Mouse (Mus musculus) neural tube, embryonic 10.5 days (tissue): ENCODE results near the gene 2010003K11Rik.
A peak's percentile ranks its signal among the peaks of the same experiment; 100 is the strongest.

Experiments
- DNase-seq: peaks from one replicate; pipeline ENCODE4 v3.0.0-alpha.2; 2017; ENCODE audit warnings: low spot score; ENCODE audit errors: extremely low spot score

Gene 2010003K11Rik

DNA sequence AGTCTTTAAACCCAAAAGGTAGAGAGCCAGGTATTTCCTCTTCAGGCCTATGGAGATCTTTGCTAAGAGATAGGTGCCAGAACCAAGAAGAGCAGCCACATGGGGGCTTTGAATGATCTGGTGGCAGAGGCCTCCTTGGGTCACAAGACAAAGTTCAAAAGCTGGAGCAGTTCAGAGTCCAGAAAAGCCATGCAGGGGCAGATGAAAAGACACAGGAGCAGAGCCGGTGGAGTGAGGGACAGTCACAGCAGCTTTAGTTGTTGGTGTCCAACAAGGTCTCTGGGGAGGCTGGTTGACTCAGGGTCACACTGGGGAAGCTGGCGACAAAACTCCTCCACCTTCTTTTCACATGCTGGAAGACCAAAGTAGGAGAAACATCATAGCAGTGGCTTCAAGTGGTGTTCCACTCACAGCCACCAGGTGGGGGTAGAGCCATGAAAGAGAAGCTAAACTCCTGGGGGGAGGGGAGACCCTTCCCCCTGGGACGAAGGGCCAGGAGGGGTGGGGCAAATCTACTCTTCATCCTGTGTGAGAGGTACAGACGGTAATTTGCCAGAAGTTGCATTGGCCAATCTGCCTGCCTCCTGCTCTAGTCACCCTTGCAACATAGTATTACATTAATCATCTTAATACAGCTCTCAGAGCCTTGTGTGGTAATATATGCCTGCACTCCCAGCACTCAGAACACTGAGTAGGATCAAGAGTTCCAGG, 965 bp downstream of the 2010003K11Rik start:
- peak; percentile 81 for DNase-seq

DNA sequence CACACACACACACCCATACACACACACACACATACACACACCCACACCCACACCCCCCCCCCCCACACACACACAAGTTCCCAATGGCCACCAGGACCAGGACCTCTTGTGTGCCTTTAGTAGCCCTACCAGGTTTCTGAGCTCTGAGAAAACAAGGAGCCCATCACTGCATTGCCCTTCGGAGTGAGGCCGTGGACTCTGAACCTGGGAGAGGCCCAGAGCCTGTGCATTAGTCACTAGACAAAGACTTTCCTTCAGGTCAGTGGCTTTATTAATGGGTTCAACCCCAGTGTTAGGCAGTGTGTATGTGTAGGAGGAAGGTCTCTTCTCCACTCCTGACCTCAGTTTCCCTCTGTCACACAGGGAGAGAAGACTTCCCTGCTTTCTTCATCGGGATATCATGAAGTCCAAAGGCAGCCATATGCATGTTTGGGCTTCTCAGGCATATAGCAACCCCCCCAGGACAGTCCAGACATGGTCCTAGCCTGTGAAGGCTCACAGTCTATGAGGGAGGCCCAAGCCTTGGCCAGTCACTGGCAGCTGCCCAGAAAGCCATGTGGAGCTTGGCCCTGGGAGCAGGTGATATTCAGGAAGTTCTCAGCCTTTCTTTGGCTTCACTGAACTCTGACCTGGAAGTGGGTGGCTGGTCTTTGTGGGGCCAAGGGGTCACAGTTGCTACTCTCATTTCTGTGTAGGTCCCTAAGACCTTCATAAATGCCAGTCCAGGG, 1.7 kb downstream of the 2010003K11Rik start:
- no peak for DNase-seq

DNA sequence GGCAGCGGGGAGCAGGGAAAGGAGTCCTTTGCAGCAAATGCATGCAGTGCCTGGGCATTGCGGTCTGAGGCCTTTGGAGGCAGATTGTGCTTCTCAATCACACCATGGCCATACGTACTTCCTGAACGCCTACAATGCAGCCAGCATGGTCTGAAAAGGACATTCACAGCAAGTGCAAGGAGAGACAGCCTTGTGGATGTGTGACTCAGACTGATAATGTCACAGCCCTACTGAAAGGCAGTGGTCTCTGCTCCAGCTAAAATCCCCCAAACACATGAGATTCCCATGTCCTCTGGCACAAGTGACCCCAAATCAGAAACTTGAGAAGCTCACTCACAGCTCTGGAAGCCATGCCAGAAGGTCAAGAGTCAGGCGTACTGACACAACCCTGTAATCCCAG, 2.6 kb downstream of the 2010003K11Rik start:
- no peak for DNase-seq

DNA sequence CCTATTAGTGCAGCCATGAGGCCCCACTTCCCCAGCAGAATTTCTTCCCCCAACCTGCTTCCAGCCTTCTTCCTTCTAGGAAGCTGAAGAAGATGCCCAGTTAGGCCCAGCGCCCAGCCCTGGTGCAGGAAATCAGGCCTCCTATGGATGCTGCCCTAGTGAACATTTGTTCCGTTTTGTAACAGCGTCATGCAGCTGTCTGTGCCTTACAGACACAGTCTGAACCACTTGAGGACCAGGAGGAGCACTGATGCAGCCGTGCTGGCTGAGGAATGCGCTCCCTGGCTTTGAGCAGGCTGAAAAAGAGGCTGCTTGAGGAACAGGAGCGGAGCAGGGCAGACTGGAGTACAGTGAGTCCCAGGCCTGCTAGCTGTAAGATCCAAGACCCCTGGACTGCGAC, 3.7 kb downstream of the 2010003K11Rik start:
- no peak for DNase-seq

DNA sequence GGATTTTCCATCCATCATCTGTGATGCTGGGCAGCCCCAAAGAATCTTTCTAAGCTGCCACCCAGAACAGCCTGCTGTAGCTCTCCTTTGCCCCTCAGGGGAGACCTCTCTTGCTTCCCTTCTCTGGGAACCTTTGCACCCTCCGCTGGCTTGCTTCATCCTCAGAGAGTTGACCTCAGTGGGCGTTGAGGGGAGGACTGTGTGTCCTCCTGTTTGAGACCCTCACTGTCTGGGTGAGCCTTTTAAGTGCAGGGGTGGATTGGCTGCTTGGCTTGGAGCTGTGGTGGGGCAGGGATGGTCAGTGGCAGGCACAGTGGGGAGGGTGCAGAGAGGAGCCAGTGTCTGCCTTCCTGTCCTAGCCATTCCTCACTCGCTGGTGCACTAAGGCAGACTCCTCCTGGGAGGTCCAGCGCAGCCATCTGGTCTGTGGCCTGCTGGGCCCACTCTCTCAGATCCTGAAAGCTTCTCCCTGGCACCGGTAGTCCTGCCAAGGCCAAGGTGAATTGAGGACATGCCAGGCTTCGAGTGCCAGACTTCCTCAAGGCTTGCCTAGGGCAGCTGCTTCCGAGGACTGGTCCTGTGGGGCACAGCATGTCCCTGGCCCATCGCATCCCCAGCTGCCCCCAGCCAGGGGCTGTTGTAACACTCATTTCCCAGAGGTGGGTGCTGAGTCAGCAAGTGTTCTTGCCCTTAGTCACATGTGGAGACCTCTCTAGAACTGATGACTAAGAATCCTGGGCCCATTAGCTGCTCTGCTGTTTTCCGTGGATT, 5.7 kb downstream of the 2010003K11Rik start:
- DNase-seq, result no peak

DNA sequence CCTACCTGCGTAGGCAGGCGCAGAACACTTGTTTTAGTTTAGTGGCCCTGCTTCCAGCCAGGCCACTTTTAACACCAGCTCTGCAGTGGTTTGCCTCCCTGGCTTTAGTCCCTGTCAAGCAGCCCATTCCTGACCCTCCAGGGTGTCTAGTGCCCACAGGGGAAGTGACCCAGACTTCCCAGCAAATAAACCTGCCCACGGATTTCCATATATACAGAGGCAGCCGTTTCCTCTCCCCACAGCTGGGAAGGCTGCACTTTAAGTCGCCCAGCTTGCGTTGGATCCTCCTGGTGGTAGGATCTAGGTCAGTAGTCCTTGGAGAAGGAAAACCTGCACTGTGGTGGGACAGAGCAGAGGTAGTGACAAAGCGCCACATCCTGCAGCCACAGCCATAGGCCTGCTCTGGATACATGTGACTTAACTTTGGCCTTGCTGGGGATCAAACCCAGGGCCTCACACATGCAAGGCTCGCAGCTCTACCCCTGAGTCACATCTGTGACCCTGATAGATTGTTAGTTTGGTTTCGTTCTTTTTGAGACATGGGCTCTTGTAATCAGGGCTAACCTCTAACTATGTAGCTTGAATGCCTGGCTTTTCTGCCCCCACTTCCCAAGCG, 7.2 kb downstream of the 2010003K11Rik start:
- DNase-seq, result no peak

DNA sequence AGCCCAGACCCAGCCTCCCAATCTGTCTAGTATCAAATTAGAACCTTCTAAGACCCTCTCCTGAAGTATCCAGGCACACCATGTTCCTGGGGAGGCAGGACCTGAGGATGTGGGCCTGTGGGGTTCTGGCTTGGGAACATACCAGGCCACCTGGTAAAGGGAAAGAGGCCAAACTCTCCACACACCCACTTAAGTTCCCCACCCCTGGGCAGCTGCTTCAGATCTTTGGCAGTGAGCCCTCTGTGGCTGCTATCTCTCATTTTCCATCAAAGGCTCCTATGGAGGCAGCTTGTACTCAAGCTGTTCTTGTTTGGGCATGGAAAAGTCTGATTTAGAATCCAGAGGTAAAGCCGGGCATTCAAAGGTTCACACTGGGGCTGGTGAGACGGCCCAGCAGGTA, 10.5 kb downstream of the 2010003K11Rik start:
- no peak for DNase-seq

DNA sequence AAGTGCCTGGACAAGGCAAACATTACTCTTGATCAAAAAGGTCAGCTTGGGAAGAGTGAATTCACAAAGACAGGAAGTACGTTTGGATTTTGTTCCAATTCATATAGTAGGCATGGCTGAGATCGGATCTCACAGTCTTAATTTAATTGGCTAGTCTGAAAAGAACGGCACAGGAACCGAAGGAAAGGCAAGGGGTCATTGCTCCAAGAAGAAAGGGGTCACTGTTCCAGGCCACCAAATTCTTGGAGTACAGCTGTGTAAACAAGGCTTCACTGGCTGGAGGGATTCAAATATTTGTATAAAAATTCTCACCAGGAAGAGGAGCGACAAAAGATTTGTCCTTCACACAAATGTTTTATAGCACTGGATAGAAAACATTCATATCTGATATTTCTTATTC, 13.4 kb downstream of the 2010003K11Rik start:
- no peak for DNase-seq

DNA sequence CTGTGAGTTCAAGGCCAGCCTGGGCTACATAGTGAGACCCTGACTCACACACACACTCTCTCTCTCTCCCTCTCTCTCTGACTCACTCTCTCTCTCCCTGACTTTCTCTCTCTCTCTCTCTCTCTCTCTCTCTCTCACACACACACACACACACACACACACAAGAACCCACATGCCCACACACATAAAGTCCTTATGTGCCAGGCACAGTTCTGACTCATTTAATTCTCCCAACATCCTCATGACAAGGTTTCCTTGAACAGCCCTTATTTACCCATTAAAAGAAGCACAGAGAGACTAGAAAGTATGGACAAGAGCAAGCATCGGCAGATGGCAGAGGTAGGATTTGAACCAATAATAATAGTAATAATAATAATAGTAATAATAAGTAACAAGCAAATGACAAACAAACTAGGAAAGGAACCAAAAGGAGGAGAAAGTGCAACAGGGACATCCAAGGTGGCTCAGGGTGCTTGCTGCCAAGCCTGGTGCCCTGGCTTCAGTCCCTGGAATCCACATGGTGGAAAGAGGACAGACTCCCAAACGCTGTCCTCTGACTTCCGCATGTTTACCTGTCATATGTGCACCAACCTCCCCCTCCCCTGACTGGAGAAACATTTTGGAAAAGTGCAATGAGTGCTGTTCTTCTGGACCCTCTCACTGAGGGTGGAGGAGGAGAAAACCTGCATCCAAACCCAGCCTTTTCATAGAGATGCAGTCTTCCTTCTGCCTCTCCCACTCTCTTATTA, 16.1 kb downstream of the 2010003K11Rik start:
- DNase-seq, result no peak

DNA sequence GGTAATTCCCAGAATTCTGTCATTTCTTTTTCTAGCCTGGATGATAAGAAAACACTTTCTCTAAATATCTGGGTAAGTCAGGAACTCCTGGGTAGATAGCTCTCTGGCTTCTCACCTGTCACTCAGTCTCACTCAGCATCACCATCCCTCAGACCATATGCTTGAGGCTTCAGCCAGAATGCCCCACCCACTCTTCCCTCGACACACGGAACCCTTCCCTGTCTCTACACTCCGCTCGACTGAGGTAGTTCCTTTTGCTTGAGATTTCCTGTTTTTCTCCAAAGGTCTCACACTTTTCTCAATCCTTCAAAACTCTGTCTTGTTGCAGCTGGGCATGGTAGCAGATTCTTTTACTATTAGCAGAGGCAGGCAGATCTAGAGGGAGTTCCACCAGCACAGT, 17.1 kb downstream of the 2010003K11Rik start:
- no peak for DNase-seq

DNA sequence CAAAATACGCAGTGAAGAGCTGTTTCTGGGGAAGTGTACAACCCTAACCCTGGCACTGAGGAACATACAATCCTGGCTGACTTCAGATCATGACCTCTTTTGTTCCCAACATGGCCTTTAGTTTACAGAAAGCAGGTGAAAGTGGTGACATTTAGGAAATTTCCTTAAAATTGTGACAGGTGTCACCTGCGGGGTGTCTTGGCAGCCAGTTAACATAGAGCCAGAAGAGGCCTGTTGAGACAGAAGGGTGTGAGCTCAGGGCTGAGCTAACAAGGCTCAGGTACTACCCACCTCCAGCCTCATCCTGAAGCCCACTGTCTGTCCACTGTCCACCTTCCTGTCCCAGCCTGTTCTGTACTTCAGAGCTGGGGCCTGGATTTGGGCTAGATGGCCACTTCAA, 18.3 kb downstream of the 2010003K11Rik start:
- DNase-seq, result no peak

DNA sequence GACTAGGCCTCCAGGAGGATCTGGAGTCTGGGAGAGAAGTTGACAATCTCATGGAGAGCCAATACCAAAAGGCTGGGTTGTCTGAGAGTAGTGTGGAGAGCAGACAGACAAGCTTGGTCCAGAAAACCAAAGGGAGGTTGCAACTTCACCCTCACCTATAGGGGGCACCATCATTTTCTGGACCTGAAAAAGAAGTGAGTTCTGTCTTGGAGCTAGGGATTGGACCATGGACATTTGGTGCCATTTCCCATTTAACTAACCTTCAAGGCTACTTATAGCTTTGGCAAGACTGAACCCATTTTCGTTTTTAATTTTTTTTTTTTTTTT, 20.2 kb downstream of the 2010003K11Rik start:
- DNase-seq, result no peak

DNA sequence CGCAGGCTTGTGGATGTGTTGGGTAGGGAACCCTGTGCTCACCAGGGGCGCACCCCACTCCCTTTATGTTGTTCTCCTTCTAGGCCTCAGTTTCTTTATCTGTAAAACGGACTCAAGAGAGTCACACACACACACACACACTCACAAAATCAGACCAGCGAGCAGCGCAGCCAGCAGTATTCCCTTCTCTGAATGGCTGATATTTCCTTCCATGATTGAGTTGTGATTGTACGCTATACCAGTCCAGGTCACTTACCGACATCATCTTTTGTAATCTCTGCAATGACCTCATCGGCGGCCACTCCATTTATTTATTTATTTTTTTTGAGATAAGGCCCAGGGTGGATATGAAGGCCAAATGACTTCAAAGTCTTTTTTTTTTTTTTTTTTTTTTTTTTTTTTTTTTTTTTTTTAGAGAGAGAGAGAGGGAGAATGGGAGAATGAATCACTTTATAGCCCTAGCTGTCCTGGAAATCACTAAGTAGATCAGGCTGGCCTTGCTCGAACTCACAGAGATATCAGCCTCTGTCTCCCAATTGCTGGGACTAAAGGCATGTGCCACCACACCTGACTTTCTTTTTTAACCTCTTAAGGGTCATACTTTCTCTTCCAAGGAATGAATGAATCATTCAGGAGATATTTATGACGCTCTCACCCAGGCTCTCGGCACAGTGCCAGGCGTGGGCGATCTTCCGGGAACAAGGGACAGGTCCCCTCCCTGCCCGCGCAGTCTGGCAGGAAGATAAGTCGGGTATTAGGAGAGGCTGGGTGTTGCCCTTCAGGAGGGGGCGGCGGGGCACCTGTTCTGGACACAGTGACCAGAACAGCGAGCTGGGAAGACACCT, 20.8 kb downstream of the 2010003K11Rik start, which contains the start of gene Syt12:
Gene Syt12 (minus strand): TSS at position 103 of the 845 bp plus-strand sequence.
- no peak for DNase-seq

DNA sequence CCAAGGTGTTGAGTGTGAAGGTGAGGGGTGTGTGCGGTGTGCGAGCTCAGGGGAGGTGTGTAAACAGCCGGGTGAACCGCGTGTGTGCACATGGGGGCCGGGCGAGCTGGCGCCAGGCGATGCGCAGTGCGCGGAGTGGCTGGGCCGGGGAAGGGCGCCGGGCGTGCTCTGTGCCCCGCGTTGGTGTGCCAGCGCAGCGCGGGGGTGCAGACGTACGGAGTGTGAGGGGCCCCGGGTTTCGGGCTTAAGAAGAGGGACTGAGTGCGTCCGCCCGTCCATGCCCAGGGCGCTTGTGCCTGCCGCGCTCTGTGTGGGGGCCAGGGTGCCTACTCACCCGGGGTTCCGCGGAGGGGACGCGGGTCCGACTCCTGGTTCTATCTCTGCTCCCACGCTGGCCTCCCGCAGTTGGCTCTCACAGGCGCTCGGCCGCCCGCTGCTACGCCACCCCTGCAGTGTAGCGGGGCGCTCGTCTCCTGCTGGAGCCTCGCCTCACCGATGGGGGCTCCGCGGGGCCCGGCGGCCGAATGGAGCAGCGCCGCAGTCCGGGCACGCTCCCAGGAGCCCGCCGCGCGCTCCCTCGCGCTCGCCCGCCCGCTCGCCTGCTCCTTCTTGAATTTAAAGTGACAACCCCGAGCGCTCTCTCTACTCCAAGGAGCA, 21.7 kb downstream of the 2010003K11Rik start:
- DNase-seq, result peak; percentile 66

DNA sequence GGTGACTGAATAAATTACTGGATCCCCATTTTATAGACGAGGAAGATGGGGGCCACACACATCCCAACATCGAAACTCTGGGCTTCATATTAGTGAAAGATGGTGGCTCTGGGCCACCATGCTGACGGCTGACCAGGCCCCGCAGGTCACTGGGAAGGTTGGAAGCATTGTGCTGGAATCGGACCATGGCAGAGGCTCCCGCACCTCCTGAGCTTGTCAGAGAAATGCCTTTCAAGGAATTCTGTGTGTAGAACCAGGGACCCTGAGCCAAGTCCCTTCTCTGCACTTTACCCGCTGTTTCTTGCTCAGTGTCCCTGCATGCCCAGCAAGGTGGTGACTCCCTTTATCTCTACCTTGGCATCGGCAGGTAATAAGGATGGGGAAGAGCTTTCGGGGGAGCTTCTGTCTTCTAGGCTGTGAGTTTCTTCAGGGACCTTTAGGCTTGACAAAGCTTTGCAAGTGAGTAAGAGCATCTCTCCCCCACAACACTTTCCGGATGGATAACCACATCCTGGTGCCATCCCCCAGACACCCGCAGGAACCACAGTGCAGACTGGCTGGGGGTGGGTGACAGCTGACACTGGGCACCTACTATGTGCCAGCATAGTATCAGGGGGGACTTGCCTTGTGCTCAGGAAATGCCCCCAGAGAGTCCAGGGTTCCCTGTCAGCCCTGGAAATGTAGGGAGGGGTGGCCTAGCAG, 23.0 kb downstream of the 2010003K11Rik start:
- no peak for DNase-seq

DNA sequence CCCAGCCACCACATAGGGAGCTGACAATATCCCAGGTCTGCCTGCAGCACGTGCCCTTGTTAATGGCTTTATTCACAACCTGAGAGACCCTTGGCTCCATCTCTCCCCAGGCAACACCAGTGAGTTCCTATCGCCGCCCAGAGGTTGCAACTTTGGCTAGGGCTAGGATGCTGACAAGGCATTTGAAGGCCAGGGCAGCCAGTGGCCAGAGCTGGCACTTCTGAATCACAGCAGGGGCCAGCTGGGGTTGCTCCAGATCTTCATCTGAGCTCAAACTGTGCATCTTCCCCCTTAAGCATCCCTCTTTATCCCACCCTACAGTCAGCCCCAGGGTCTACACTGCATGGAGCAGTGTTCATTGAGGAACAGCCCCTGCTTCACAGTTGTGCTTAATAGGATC, 23.6 kb downstream of the 2010003K11Rik start:
- no peak for DNase-seq

DNA sequence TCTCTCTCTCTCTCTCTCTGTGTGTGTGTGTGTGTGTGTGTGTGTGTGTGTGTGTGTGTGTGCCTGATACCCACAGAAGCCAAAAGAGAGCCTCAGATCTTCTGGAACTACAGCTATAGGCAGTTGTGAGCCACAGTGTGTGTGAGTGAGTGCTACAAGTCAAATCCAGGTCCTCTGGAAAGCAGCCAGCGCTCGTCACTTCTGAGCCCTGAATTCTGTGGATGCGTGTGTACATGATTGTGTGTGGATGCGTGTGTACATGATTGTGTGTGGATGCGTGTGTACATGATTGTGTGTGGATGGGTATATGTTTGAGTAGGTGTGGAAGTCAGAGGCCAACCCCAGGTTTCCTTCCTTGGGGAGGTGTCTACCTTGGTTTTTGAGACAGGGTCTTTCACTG, 24.8 kb downstream of the 2010003K11Rik start:
- no peak for DNase-seq

DNA sequence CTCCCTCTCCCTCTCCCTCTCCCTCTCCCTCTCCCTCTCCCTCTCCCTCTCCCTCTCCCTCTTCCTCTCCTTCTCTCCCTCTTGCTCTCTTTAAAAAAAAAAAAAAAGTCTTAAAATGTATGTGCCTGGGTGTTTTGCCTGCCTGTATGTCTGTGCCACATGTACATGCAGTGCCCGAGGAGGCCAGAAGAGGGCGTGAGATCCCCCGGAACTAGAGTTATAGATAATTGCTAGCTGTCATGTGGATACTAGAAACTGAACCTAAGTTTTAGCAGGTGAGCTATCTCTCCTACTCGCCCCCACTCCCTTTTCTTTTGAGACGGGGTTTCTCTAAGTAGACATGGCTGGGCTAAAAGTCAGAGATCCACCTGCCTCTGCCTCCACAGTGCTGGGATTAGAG, 30.0 kb downstream of the 2010003K11Rik start:
- DNase-seq, result no peak

DNA sequence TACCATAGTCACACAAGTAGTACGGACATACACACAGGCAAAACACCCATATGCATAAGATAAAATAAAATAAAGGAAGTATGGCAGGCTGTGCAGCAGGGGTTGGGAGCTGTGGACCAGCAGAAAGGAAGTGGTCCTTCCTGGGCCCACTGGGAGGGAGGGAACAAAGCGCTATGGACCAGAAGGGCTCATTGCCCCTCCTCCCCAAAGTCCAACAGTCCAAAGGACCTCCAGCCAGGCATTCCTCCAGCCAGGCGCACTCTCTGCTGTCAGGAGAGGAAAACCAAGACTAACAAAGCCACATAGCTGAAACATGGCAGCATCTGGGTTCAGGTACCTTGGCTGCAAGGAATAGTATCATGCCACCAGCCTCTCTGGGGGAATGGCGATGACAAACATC, 33.7 kb downstream of the 2010003K11Rik start:
- DNase-seq, result no peak
